In the genomic region with DNA sequence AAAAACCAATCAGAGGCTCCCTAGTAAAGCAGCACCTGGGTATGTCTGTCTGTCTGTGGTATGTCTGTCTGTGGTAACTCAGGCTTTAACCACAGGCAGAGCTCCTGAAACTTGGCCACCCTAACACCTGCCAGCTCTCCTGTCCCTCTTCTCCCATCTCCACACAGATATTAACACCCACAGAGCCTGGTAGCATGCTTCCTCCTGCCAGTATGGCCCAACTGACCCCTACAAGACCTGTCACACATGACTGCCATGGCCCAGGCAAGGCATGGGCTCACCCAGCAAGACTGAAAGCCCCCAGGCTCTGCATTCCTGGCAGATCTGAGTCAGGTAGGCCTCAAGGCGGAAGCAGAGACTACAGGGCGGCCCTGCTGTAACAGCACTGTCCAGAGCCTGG, we compare ENCODE assay signal across 8 mouse cellular contexts. TPM values are rescaled to one million over a fixed set of nuclear protein-coding genes. Genes with fewer than 3 reads are reported as not detected.
DNase-seq lines count a peak whose midpoint lies in the region; ATAC-seq and TF ChIP-seq lines count a peak whose summit lies in the region.

No protein-coding gene starts in this region.

- peaks cover 44% of the 10 kb centered on the region for H3K36me3 ChIP-seq in embryonic facial prominence, embryonic 15.5 days
- H3K36me3 ChIP-seq in intestine, embryonic 16.5 days (ENCODE audit: control insufficient read depth, insufficient read depth, low read length): peaks cover 21% of the 10 kb centered on the region

- H3K9me3 ChIP-seq in embryonic facial prominence, embryonic 15.5 days (replicated peaks): no peaks in the 10 kb centered on the region
- H3K9me3 ChIP-seq in intestine, embryonic 16.5 days (ENCODE audit: control insufficient read depth, low read length): no peaks in the 10 kb centered on the region

- peak overlapping the region; percentile 89 for H3K4me2 ChIP-seq in embryonic facial prominence, embryonic 15.5 days (replicated peaks)
- peak overlapping the region; percentile 94 for H3K4me2 ChIP-seq in intestine, embryonic 16.5 days (ENCODE audit: low read depth, low read length)

- TF ChIP-seq CTCF in left cerebral cortex, adult 2 months (IDR thresholded peaks at IDR 0.05): no peak

- ATAC-seq in embryonic facial prominence, embryonic 15.5 days (ENCODE audit: insufficient number of reproducible peaks, low FRiP score, low TSS enrichment, low read depth): no peak
- ATAC-seq in intestine, embryonic 16.5 days: no peak

- no peak for DNase-seq in left cerebral cortex, adult 2 months (ENCODE audit: extremely low spot score in 1 of 2, low spot score in 2 of 2)
- DNase-seq in left cerebral cortex, postnatal 25 days (ENCODE audit: low spot score in 2 of 2): no peak
- DNase-seq in naive thymus-derived CD4-positive, alpha-beta T cell, adult 2 months (ENCODE audit: low read depth): peak; percentile 42
- no peak for DNase-seq in left cerebral cortex, adult 18-20 months (ENCODE audit: low spot score in 2 of 2)
- no peak for DNase-seq in right cerebral cortex, postnatal 4 days
- DNase-seq in layer of hippocampus, postnatal 36 days: no peak

- H3K4me3 ChIP-seq in left cerebral cortex, adult 2 months: no peak overlapping the region
- H3K4me3 ChIP-seq in embryonic facial prominence, embryonic 15.5 days (replicated peaks): peak overlapping the region; percentile 94
- peak overlapping the region; percentile 99 for H3K4me3 ChIP-seq in intestine, embryonic 16.5 days (ENCODE audit: low read length)

- intact Hi-C loops in left cerebral cortex, adult 2 months (cut with DNase I): loop anchor here (5.0 kb wide), 1 partner anchor 66 kb away; no protein-coding TSS in a partner anchor
- intact Hi-C loops in left cerebral cortex, postnatal 25 days (cut with DNase I): no loop called here

- H3K4me1 ChIP-seq in embryonic facial prominence, embryonic 15.5 days: peaks cover 58% of the 10 kb centered on the region
- peaks cover 48% of the 10 kb centered on the region for H3K4me1 ChIP-seq in intestine, embryonic 16.5 days (ENCODE audit: control insufficient read depth, insufficient read depth, low read length)

- H3K27me3 ChIP-seq in embryonic facial prominence, embryonic 15.5 days: no peaks in the 10 kb centered on the region
- H3K27me3 ChIP-seq in intestine, embryonic 16.5 days (replicated peaks; ENCODE audit: control insufficient read depth, insufficient read depth, low read length): no peaks in the 10 kb centered on the region

- 46% methylated on average over 2 of the region's 2 CpGs for WGBS in embryonic facial prominence, embryonic 15.5 days
- 73% methylated on average over 2 of the region's 2 CpGs for WGBS in intestine, embryonic 16.5 days

- peak overlapping the region; percentile 99 for H3K9ac ChIP-seq in embryonic facial prominence, embryonic 15.5 days
- peak overlapping the region; percentile 99 for H3K9ac ChIP-seq in intestine, embryonic 16.5 days (ENCODE audit: low read depth, low read length)

- H3K27ac ChIP-seq in left cerebral cortex, adult 2 months: peak overlapping the region; percentile 80; the same call in 1 of the 2 replicates
- peak overlapping the region; percentile 96 for H3K27ac ChIP-seq in embryonic facial prominence, embryonic 15.5 days (replicated peaks)
- H3K27ac ChIP-seq in intestine, embryonic 16.5 days (ENCODE audit: low read length): peak overlapping the region; percentile 99

RNA-seq across cellular contexts. Expression of gene Traf4, which starts 2.3 kb away (rescaled TPM):
- 10 to 100 TPM; 10.5 to 10.6 TPM for total RNA-seq in left cerebral cortex, adult 2 months (2021)
- total RNA-seq in left cerebral cortex, postnatal 25 days (2021): 10 to 100 TPM; 11.3 to 12.5 TPM
- 83.1 and 89.3 TPM in 2 replicates for polyA plus RNA-seq in embryonic facial prominence, embryonic 15.5 days (2015; fragmentation: Nextera tagmentation; extraction: Ambion mirVana)
- 73.9 and 79.8 TPM in 2 replicates for polyA plus RNA-seq in intestine, embryonic 16.5 days (2015; fragmentation: Nextera tagmentation; extraction: Ambion mirVana)
- 1 to 10 TPM; 9.7 TPM for total RNA-seq in left cerebral cortex, adult 18-20 months (2021)
- total RNA-seq in layer of hippocampus, postnatal 36 days (2021): 10 to 100 TPM; 10.9 to 15.0 TPM

RNA-seq across cellular contexts. Expression of gene Nek8, which starts 13.4 kb away (rescaled TPM):
- total RNA-seq in left cerebral cortex, adult 2 months (2021): 1 to 10 TPM; 3.0 to 3.1 TPM
- total RNA-seq in left cerebral cortex, postnatal 25 days (2021): 1 to 10 TPM; 3.1 to 3.2 TPM
- polyA plus RNA-seq in embryonic facial prominence, embryonic 15.5 days (2015; fragmentation: Nextera tagmentation; extraction: Ambion mirVana): 17.3 and 18.4 TPM in 2 replicates
- 14.9 and 17.1 TPM in 2 replicates for polyA plus RNA-seq in intestine, embryonic 16.5 days (2015; fragmentation: Nextera tagmentation; extraction: Ambion mirVana)
- 1 to 10 TPM; 3.2 to 3.5 TPM for total RNA-seq in left cerebral cortex, adult 18-20 months (2021)
- 1 to 10 TPM; 2.4 to 2.5 TPM for total RNA-seq in layer of hippocampus, postnatal 36 days (2021)

RNA-seq across cellular contexts. Expression of gene Tlcd1, which starts 13.5 kb away (rescaled TPM):
- 10 to 100 TPM; 24.4 to 27.7 TPM for total RNA-seq in left cerebral cortex, adult 2 months (2021)
- total RNA-seq in left cerebral cortex, postnatal 25 days (2021): 10 to 100 TPM; 29.2 to 30.1 TPM
- polyA plus RNA-seq in embryonic facial prominence, embryonic 15.5 days (2015; fragmentation: Nextera tagmentation; extraction: Ambion mirVana): 30.3 and 32.8 TPM in 2 replicates
- 39.5 and 44.2 TPM in 2 replicates for polyA plus RNA-seq in intestine, embryonic 16.5 days (2015; fragmentation: Nextera tagmentation; extraction: Ambion mirVana)
- total RNA-seq in left cerebral cortex, adult 18-20 months (2021): 10 to 100 TPM; 25.3 to 33.8 TPM
- 10 to 100 TPM; 22.3 to 24.0 TPM for total RNA-seq in layer of hippocampus, postnatal 36 days (2021)

RNA-seq across cellular contexts. Expression of gene Rpl23a, which starts 20.3 kb away (rescaled TPM):
- 100 to 1,000 TPM; 647 to 724 TPM for total RNA-seq in left cerebral cortex, adult 2 months (2021)
- total RNA-seq in left cerebral cortex, postnatal 25 days (2021): 100 to 1,000 TPM; 616 to 654 TPM
- polyA plus RNA-seq in embryonic facial prominence, embryonic 15.5 days (2015; fragmentation: Nextera tagmentation; extraction: Ambion mirVana): 1,371 and 1,410 TPM in 2 replicates
- polyA plus RNA-seq in intestine, embryonic 16.5 days (2015; fragmentation: Nextera tagmentation; extraction: Ambion mirVana): 1,166 and 1,241 TPM in 2 replicates
- total RNA-seq in left cerebral cortex, adult 18-20 months (2021): 100 to 1,000 TPM; 729 to 741 TPM
- 100 to 1,000 TPM; 714 to 715 TPM for total RNA-seq in layer of hippocampus, postnatal 36 days (2021)

RNA-seq across cellular contexts. Expression of gene Rab34, which starts 25.2 kb away (rescaled TPM):
- 10 to 100 TPM; 19.0 to 19.7 TPM for total RNA-seq in left cerebral cortex, adult 2 months (2021)
- total RNA-seq in left cerebral cortex, postnatal 25 days (2021): 10 to 100 TPM; 20.2 to 24.8 TPM
- 164 and 171 TPM in 2 replicates for polyA plus RNA-seq in embryonic facial prominence, embryonic 15.5 days (2015; fragmentation: Nextera tagmentation; extraction: Ambion mirVana)
- 71.0 and 73.4 TPM in 2 replicates for polyA plus RNA-seq in intestine, embryonic 16.5 days (2015; fragmentation: Nextera tagmentation; extraction: Ambion mirVana)
- 10 to 100 TPM; 15.2 to 18.0 TPM for total RNA-seq in left cerebral cortex, adult 18-20 months (2021)
- 10 to 100 TPM; 26.8 to 28.5 TPM for total RNA-seq in layer of hippocampus, postnatal 36 days (2021)
